Mouse (Mus musculus) liver, postnatal 0 days (tissue): Measurements from ENCODE around the gene Btnl10. TPM values are rescaled to one million over a fixed set of nuclear protein-coding genes. Genes with fewer than 3 reads are reported as not detected.

Experiments used
- ATAC-seq: fragments of 200-750 bp; cut with Nextera tagmentation; 2 replicates; pipeline ENCODE4 v1.8.0; 2017; ENCODE audit warnings: mild to moderate bottlenecking, moderate library complexity
- DNase-seq: peaks from one replicate; pipeline ENCODE4 v3.0.0-alpha.2; 2016
- H3K27ac ChIP-seq: fragments of 300-500 bp; sonication (generic); 2 replicates; pipeline ENCODE4 v1.5.1; 2014; ENCODE audit warnings: antibody characterized with exemption, moderate library complexity, mild to moderate bottlenecking, low read depth
- H3K27me3 ChIP-seq: fragments of 300-500 bp; sonication (generic); 2 replicates; pipeline ENCODE4 v1.6.1; 2014; ENCODE audit warnings: low read length, control low read depth, mixed read lengths; ENCODE audit not compliant: insufficient read depth
- H3K36me3 ChIP-seq: fragments of 300-500 bp; sonication (generic); replicated peaks from 2 replicates; pipeline ENCODE4 v1.6.1; 2014; ENCODE audit warnings: mild to moderate bottlenecking, control low read depth, low read length, moderate library complexity, mixed read lengths; ENCODE audit not compliant: insufficient read depth
- H3K4me1 ChIP-seq: fragments of 300-500 bp; sonication (generic); 2 replicates; pipeline ENCODE4 v1.6.1; 2014; ENCODE audit warnings: antibody characterized with exemption, mild to moderate bottlenecking, control low read depth; ENCODE audit not compliant: insufficient read depth
- H3K4me2 ChIP-seq: fragments of 300-500 bp; sonication (generic); 2 replicates; pipeline ENCODE4 v1.6.1; 2014; ENCODE audit warnings: low read depth, mild to moderate bottlenecking, low read length, moderate library complexity, mixed read lengths
- H3K4me3 ChIP-seq: fragments of 300-500 bp; sonication (generic); 2 replicates; pipeline ENCODE4 v1.5.1; 2014; ENCODE audit warnings: low read depth, low read length
- H3K9ac ChIP-seq: fragments of 300-500 bp; sonication (generic); replicated peaks from 2 replicates; pipeline ENCODE4 v1.6.1; 2014; ENCODE audit warnings: mild to moderate bottlenecking, moderate library complexity
- H3K9me3 ChIP-seq: fragments of 300-500 bp; sonication (generic); 2 replicates; pipeline ENCODE4 v1.6.1; 2016; ENCODE audit warnings: mild to moderate bottlenecking, control low read depth, low read length, mixed read lengths
- CTCF ChIP-seq: sonication (generic); IDR thresholded peaks from 2 replicates; pipeline ENCODE4 v1.5.1; 2016; ENCODE audit warnings: antibody characterized with exemption, low read depth
- EP300 ChIP-seq: IDR thresholded peaks from 2 replicates; pipeline ENCODE4 v1.6.1; 2016; ENCODE audit warnings: antibody characterized with exemption, low read depth, mild to moderate bottlenecking
- WGBS: fragments of 180-500 bp; shearing (Covaris S2); extraction: QIAGEN DNeasy Blood & Tissue Kit; methylation state at CpG from one replicate; pipeline ENCODE4 v1.1.7; 2014; ENCODE audit not compliant: insufficient replicate concordance; 5-methylcytosine and 5-hydroxymethylcytosine counted together
- polyA plus RNA-seq: library from polyadenylated mRNA; unstranded; fragments of >200 nt; fragmentation: Nextera tagmentation; extraction: Ambion mirVana; gene quantifications from 2 replicates; pipeline ENCODE4 v1.2.1, GENCODE M21; 2015

The Btnl10 gene
- polyA plus RNA-seq, 1 experiment from 2014 or later: 9.9 TPM

GRCm38 (mm10) chr11:58965001-58965760 is 47.5 kb downstream of the Btnl10 start:
- peaks cover 18% of the 10 kb centered on the region for H3K4me1 ChIP-seq
- no peak overlapping the region for H3K4me2 ChIP-seq
- H3K27me3 ChIP-seq: peaks cover 4% of the 10 kb centered on the region; the same call in 1 of the 2 replicates
- H3K27ac ChIP-seq: no peak overlapping the region
- no peak overlapping the region for H3K4me3 ChIP-seq
- WGBS: 42% methylated on average over 12 of the region's 12 CpGs
- no peaks in the 10 kb centered on the region for H3K36me3 ChIP-seq
- ATAC-seq (peak; percentile 54), DNase-seq (no peak)
- no peak for TF ChIP-seq CTCF
- TF ChIP-seq EP300: no peak
- no peaks in the 10 kb centered on the region for H3K9me3 ChIP-seq
- H3K9ac ChIP-seq: no peak overlapping the region

DNA sequence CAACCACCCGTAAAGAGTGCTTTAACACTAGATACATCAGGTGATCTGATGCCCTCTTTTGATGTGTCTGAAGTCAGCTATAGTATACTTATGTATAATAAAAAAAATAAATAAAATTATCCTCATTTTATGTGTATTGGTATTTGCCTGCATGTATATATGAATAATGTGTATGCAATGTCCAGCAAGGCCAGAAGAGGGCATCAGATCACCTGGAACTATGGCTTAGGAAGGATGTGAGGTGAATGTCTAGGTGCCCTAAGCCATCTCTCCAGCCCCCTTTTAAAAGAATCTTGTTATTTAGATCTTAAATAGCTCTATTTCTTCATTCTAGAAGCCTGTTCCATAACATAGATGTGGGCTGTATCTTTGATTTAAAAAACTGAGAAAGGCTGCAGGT is 49.6 kb downstream of the Btnl10 start:
- no peak overlapping the region for H3K4me2 ChIP-seq
- WGBS: 86% methylated on average over 1 of the region's 1 CpGs

GRCm38 (mm10) chr11:58968551-58968950 is 50.8 kb downstream of the Btnl10 start:
- H3K4me2 ChIP-seq: no peak overlapping the region
- peaks cover 9% of the 10 kb centered on the region; the same call in 1 of the 2 replicates for H3K36me3 ChIP-seq
- no peaks in the 10 kb centered on the region for H3K9me3 ChIP-seq
- 59% methylated on average over 7 of the region's 7 CpGs for WGBS
- DNase-seq (no peak), ATAC-seq (no peak)
- no peak overlapping the region for H3K4me3 ChIP-seq
- H3K9ac ChIP-seq: no peak overlapping the region
- no peaks in the 10 kb centered on the region for H3K27me3 ChIP-seq
- TF ChIP-seq CTCF (no peak), EP300 (no peak)
- H3K4me1 ChIP-seq: peaks cover 13% of the 10 kb centered on the region
- H3K27ac ChIP-seq: no peak overlapping the region

More for the DNA sequence above, 49.6 kb downstream of the Btnl10 start:
- peak; percentile 76 for TF ChIP-seq CTCF
- no peak for TF ChIP-seq EP300
- DNase-seq: peak; percentile 50
- Histone ChIP-seq H3K27me3 (no peaks in the 10 kb centered on the region), H3K9ac (no peak overlapping the region), H3K27ac (no peak overlapping the region), H3K4me3 (no peak overlapping the region), H3K9me3 (no peaks in the 10 kb centered on the region), H3K36me3 (peaks cover 9% of the 10 kb centered on the region; the same call in 1 of the 2 replicates), H3K4me1 (peaks cover 15% of the 10 kb centered on the region)
- ATAC-seq: no peak

- WGBS: 52% methylated on average over 8 of the region's 8 CpGs
- Histone ChIP-seq H3K4me1 (peaks cover 11% of the 10 kb centered on the region), H3K27ac (no peak overlapping the region), H3K4me3 (no peak overlapping the region), H3K36me3 (peaks cover 9% of the 10 kb centered on the region; the same call in 1 of the 2 replicates), H3K4me2 (no peak overlapping the region), H3K27me3 (no peaks in the 10 kb centered on the region), H3K9ac (no peak overlapping the region), H3K9me3 (no peaks in the 10 kb centered on the region)
- TF ChIP-seq CTCF (no peak), EP300 (no peak)
- ATAC-seq: no peak
- no peak for DNase-seq
Measured at GRCm38 (mm10) chr11:58969027-58969426, 51.3 kb downstream of the Btnl10 start.

DNA sequence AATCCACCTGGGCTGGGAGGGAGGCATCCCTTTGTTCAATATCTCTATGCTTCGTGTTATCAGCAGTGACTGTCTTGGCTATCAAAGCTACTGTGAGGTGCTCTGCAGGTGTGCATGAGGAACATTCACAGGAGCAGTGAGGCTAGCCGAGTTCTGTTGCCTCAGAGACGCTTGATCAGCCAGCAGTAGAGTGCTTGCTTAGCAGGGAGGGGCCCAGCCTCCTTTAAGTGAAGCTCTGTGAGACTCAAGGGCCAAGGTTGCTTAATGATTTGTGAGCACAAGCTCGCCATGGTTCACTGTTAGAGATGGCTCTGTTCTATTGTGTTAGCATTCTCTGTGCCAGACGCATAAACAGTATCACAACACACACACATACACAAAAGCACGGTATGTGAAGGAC is 52.0 kb downstream of the Btnl10 start:
- H3K4me2 ChIP-seq: no peak overlapping the region
- ATAC-seq: no peak
- WGBS: 67% methylated on average over 6 of the region's 6 CpGs
- H3K9ac ChIP-seq: no peak overlapping the region
- H3K9me3 ChIP-seq: no peaks in the 10 kb centered on the region
- H3K4me3 ChIP-seq: no peak overlapping the region
- peaks cover 11% of the 10 kb centered on the region for H3K4me1 ChIP-seq
- TF ChIP-seq EP300: no peak
- no peak for TF ChIP-seq CTCF
- no peak for DNase-seq
- H3K27ac ChIP-seq: no peak overlapping the region
- peaks cover 9% of the 10 kb centered on the region; the same call in 1 of the 2 replicates for H3K36me3 ChIP-seq
- H3K27me3 ChIP-seq: no peaks in the 10 kb centered on the region

- peaks cover 11% of the 10 kb centered on the region for H3K36me3 ChIP-seq
- no peak for DNase-seq
- no peak overlapping the region for H3K27ac ChIP-seq
- ATAC-seq: no peak
- H3K9me3 ChIP-seq: no peaks in the 10 kb centered on the region
- H3K4me1 ChIP-seq: peaks cover 5% of the 10 kb centered on the region; the same call in 1 of the 2 replicates
- no peak overlapping the region for H3K4me2 ChIP-seq
- no peaks in the 10 kb centered on the region for H3K27me3 ChIP-seq
- no peak overlapping the region for H3K4me3 ChIP-seq
- WGBS: 84% methylated on average over 21 of the region's 21 CpGs
- H3K9ac ChIP-seq: no peak overlapping the region
- 0 out of 2 replicates have a peak, but pooled peaks have one; percentile 18 for TF ChIP-seq CTCF
- no peak for TF ChIP-seq EP300
Measured at GRCm38 (mm10) chr11:58970831-58971530, 53.3 kb downstream of the Btnl10 start.
